Mouse (Mus musculus) monocyte, adult 2 months (primary cell): Measurements from ENCODE around the gene Sult2a3.
"Not testable (repeated sequence)": the region's sequence is repeated elsewhere in the genome, so short reads cannot be mapped to it uniquely, and the experiment has no call there.

Source experiments
- DNase-seq, 2 experiments: peaks; one replicate each; pipeline ENCODE4 v3.0.0; 2022; ENCODE audit warnings: low spot score in 2 of 2, low read depth in 1 of 2

The Sult2a3 gene

GRCm38 (mm10) chr7:14122944-14123343, at the start of gene Sult2a3:
Gene Sult2a3, minus strand, starts transcription at chr7:14123044.
- DNase-seq: no peak

DNA sequence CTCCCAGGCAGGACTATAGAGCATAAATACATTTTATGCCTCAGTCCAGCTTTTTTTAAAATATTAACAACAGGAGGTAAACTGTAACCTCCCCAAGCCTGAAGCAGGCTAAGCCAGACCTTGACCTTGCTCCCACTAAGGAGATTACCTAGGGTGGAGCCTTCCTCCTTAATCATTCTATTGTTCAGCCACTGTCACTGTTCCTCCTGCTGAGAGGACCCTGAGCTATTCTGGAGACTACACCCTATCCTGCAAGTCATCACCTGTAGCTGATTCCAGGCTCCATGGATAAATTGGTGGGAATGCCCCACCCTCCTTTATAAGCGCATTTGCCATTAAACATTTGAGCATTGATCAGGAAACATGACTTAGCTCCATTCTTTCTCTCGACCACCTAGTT, 2.4 kb downstream of the Sult2a3 start:
- DNase-seq: no peak

DNA sequence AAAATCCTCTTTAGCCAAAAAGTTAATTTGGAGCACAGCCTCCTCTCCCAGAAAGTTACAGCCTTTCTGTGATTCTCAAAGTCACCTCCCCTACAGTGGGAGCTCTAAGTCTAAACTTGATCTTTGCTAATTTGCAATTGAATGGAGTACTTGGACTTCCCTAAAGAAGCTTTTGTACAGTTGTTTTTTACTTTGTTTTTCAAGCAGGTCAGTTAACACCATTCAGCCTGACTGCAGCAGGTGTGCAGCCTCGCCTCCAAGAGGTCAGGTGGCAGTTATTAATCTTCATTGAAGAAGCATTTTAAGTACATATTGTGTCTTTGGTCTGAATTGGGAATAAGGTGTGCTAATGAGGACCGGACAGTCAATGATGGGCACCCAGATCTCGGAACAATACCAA, 3.0 kb downstream of the Sult2a3 start:
- DNase-seq: not testable (repeated sequence)

- no peak for DNase-seq
Measured at GRCm38 (mm10) chr7:14116761-14117160, 6.1 kb downstream of the Sult2a3 start.

GRCm38 (mm10) chr7:14114471-14114870, 8.4 kb downstream of the Sult2a3 start:
- DNase-seq: not testable (repeated sequence)

GRCm38 (mm10) chr7:14047821-14048220, 75.0 kb downstream of the Sult2a3 start:
- not testable (repeated sequence) for DNase-seq

GRCm38 (mm10) chr7:14030831-14031230, 92.0 kb downstream of the Sult2a3 start:
- DNase-seq: not testable (repeated sequence)
